19 mouse cellular contexts compared by ENCODE assay signal in genomic region chr6:27746493-27746892, GRCm38 (mm10).
DNase-seq lines count a peak whose midpoint lies in the region; ATAC-seq and TF ChIP-seq lines count a peak whose summit lies in the region.
"Had no signal": no experiment of that assay in that cellular context is flagged by ENCODE, and none has a peak within 500 bp of the region (broad histone marks: within the 10 kb centered on the region; RNA-seq: fewer than 3 reads in every experiment).

No protein-coding gene starts in this region.

- no peaks in the 10 kb centered on the region; the same call in 1 of the 2 replicates for H3K4me1 ChIP-seq in hindbrain, embryonic 13.5 days (replicated peaks)
- H3K4me1 ChIP-seq in hindbrain, embryonic 12.5 days, result no peaks in the 10 kb centered on the region
- H3K4me1 ChIP-seq in neural tube, embryonic 12.5 days, result no peaks in the 10 kb centered on the region
- H3K4me1 ChIP-seq in midbrain, embryonic 16.5 days (ENCODE audit: control insufficient read depth, insufficient read depth, low read length), result peaks cover 5% of the 10 kb centered on the region; the same call in 1 of the 2 replicates
- H3K4me1 ChIP-seq in forebrain, postnatal 0 days (ENCODE audit: insufficient read depth), result no peaks in the 10 kb centered on the region
- H3K4me1 ChIP-seq: embryonic facial prominence, embryonic 12.5 days; heart, embryonic 13.5 days had no signal

- H3K4me3 ChIP-seq in hindbrain, embryonic 13.5 days, result no peak overlapping the region
- H3K4me3 ChIP-seq in hindbrain, embryonic 12.5 days, result no peak overlapping the region
- H3K4me3 ChIP-seq in neural tube, embryonic 12.5 days, result no peak overlapping the region
- H3K4me3 ChIP-seq in midbrain, embryonic 16.5 days (ENCODE audit: low read depth, low read length), result no peak overlapping the region
- H3K4me3 ChIP-seq in forebrain, postnatal 0 days (ENCODE audit: low read depth, low read length), result no peak overlapping the region
- H3K4me3 ChIP-seq: embryonic facial prominence, embryonic 12.5 days; forebrain, embryonic 15.5 days; gastrocnemius, adult 2 months; heart, embryonic 13.5 days had no signal

- no peak for ATAC-seq in hindbrain, embryonic 13.5 days (ENCODE audit: low FRiP score)
- no peak for ATAC-seq in hindbrain, embryonic 12.5 days (ENCODE audit: low FRiP score)
- ATAC-seq in neural tube, embryonic 12.5 days (ENCODE audit: low FRiP score, low read depth), result 0 out of 2 replicates have a peak, but pooled peaks have one; percentile 14
- no peak for ATAC-seq in midbrain, embryonic 16.5 days
- no peak for ATAC-seq in forebrain, postnatal 0 days

- no peaks in the 10 kb centered on the region for H3K27me3 ChIP-seq in hindbrain, embryonic 13.5 days
- H3K27me3 ChIP-seq in hindbrain, embryonic 12.5 days, result no peaks in the 10 kb centered on the region
- no peaks in the 10 kb centered on the region for H3K27me3 ChIP-seq in neural tube, embryonic 12.5 days (replicated peaks)
- no peaks in the 10 kb centered on the region for H3K27me3 ChIP-seq in midbrain, embryonic 16.5 days (ENCODE audit: control insufficient read depth, insufficient read depth, low read depth, low read length)
- no peaks in the 10 kb centered on the region for H3K27me3 ChIP-seq in forebrain, postnatal 0 days (ENCODE audit: insufficient read depth, low read length)
- H3K27me3 ChIP-seq: embryonic facial prominence, embryonic 12.5 days; forebrain, embryonic 15.5 days; heart, embryonic 13.5 days had no signal

- no peaks in the 10 kb centered on the region for H3K36me3 ChIP-seq in hindbrain, embryonic 13.5 days
- H3K36me3 ChIP-seq in hindbrain, embryonic 12.5 days, result no peaks in the 10 kb centered on the region
- H3K36me3 ChIP-seq in neural tube, embryonic 12.5 days, result no peaks in the 10 kb centered on the region
- no peaks in the 10 kb centered on the region for H3K36me3 ChIP-seq in midbrain, embryonic 16.5 days (ENCODE audit: control insufficient read depth, insufficient read depth, low read length)
- no peaks in the 10 kb centered on the region for H3K36me3 ChIP-seq in forebrain, postnatal 0 days (ENCODE audit: insufficient read depth)
- H3K36me3 ChIP-seq: embryonic facial prominence, embryonic 12.5 days; forebrain, embryonic 15.5 days; heart, embryonic 13.5 days had no signal

- DNase-seq in neural tube, embryonic 10.5 days (ENCODE audit: extremely low spot score, low spot score), result no peak
- no peak for DNase-seq in forebrain, postnatal 0 days
- no peak for DNase-seq in layer of hippocampus, adult 18-20 months (ENCODE audit: low spot score in 2 of 2)
- DNase-seq: adrenal gland, adult 8-10 months; adrenal gland, postnatal 36 days; cerebellum, adult 8-10 months; cerebellum, postnatal 25 days; gastrocnemius, adult 2 months; gastrocnemius, postnatal 25 days; heart, adult 11 months; heart, postnatal 36 days had no signal

- no peak overlapping the region for H3K4me2 ChIP-seq in hindbrain, embryonic 13.5 days
- H3K4me2 ChIP-seq in hindbrain, embryonic 12.5 days (replicated peaks), result no peak overlapping the region
- H3K4me2 ChIP-seq in neural tube, embryonic 12.5 days (replicated peaks), result no peak overlapping the region
- H3K4me2 ChIP-seq in midbrain, embryonic 16.5 days (ENCODE audit: low read length), result no peak overlapping the region
- no peak overlapping the region for H3K4me2 ChIP-seq in forebrain, postnatal 0 days (ENCODE audit: low read depth)
- H3K4me2 ChIP-seq: embryonic facial prominence, embryonic 12.5 days; forebrain, embryonic 15.5 days; heart, embryonic 13.5 days; hindbrain, embryonic 14.5 days had no signal

- H3K9ac ChIP-seq in hindbrain, embryonic 13.5 days, result no peak overlapping the region
- H3K9ac ChIP-seq in hindbrain, embryonic 12.5 days, result no peak overlapping the region
- H3K9ac ChIP-seq in neural tube, embryonic 12.5 days, result no peak overlapping the region
- no peak overlapping the region for H3K9ac ChIP-seq in midbrain, embryonic 16.5 days (ENCODE audit: low read depth, low read length)
- no peak overlapping the region for H3K9ac ChIP-seq in forebrain, postnatal 0 days
- H3K9ac ChIP-seq: embryonic facial prominence, embryonic 12.5 days; forebrain, embryonic 15.5 days; heart, embryonic 13.5 days; hindbrain, embryonic 14.5 days had no signal

- no peak for TF ChIP-seq CTCF in forebrain, postnatal 0 days (IDR thresholded peaks at IDR 0.05; ENCODE audit: low read depth)

- H3K27ac ChIP-seq in hindbrain, embryonic 13.5 days, result 0 out of 2 replicates have a peak overlapping the region, but pooled peaks have one; percentile 8
- no peak overlapping the region for H3K27ac ChIP-seq in hindbrain, embryonic 12.5 days
- H3K27ac ChIP-seq in neural tube, embryonic 12.5 days, result no peak overlapping the region
- H3K27ac ChIP-seq in midbrain, embryonic 16.5 days (ENCODE audit: low read length), result peak overlapping the region; percentile 9; the same call in 1 of the 2 replicates
- no peak overlapping the region for H3K27ac ChIP-seq in forebrain, postnatal 0 days (ENCODE audit: low read depth, low read length)
- H3K27ac ChIP-seq: embryonic facial prominence, embryonic 12.5 days; forebrain, embryonic 15.5 days; gastrocnemius, adult 2 months; heart, embryonic 13.5 days; hindbrain, embryonic 14.5 days had no signal

- 73% methylated on average over 4 of the region's 4 CpGs for WGBS in hindbrain, embryonic 13.5 days
- 69% methylated on average over 4 of the region's 4 CpGs for WGBS in hindbrain, embryonic 12.5 days
- 76% methylated on average over 4 of the region's 4 CpGs for WGBS in neural tube, embryonic 12.5 days
- WGBS in midbrain, embryonic 16.5 days, result 36% methylated on average over 4 of the region's 4 CpGs
- WGBS in forebrain, postnatal 0 days, result 42% methylated on average over 4 of the region's 4 CpGs

- no peaks in the 10 kb centered on the region for H3K9me3 ChIP-seq in hindbrain, embryonic 13.5 days
- H3K9me3 ChIP-seq in hindbrain, embryonic 12.5 days (replicated peaks), result no peaks in the 10 kb centered on the region
- H3K9me3 ChIP-seq in neural tube, embryonic 12.5 days, result no peaks in the 10 kb centered on the region
- no peaks in the 10 kb centered on the region for H3K9me3 ChIP-seq in midbrain, embryonic 16.5 days (replicated peaks; ENCODE audit: control insufficient read depth, low read length, poor library complexity, severe bottlenecking)
- no peaks in the 10 kb centered on the region for H3K9me3 ChIP-seq in forebrain, postnatal 0 days (ENCODE audit: low read length)
- H3K9me3 ChIP-seq: embryonic facial prominence, embryonic 12.5 days; forebrain, embryonic 15.5 days; heart, embryonic 13.5 days had no signal

Comparison
In these comparisons a context has a peak if more than half of its experiments do, and no peak if none do; other contexts are left out.
1. H3K27ac ChIP-seq: peak in hindbrain, embryonic 13.5 days (single experiment) and midbrain, embryonic 16.5 days (single experiment); none in hindbrain, embryonic 12.5 days (single experiment), neural tube, embryonic 12.5 days (single experiment) and forebrain, postnatal 0 days (single experiment).